Mouse (Mus musculus): ENCODE results near the gene Mgat5. TPM values are rescaled to one million over a fixed set of nuclear protein-coding genes. Genes with fewer than 3 reads are reported as not detected.

Gene Mgat5
- polyA plus RNA-seq, 1 experiment from 2014 or later, result 4.0 TPM

GRCm38 (mm10) chr1:127514888-127515287, 310.1 kb downstream of the Mgat5 start:
- WGBS, result 96% methylated on average over 10 of the region's 10 CpGs
- no peak for DNase-seq (ENCODE audit: low spot score)
- no peak overlapping the region for H3K27ac ChIP-seq (replicated peaks)
- H3K4me3 ChIP-seq, result no peak overlapping the region
- H3K36me3 ChIP-seq, result peaks cover 12% of the 10 kb centered on the region; the same call in 1 of the 2 replicates
- H3K9me3 ChIP-seq (replicated peaks), result peaks cover 9% of the 10 kb centered on the region; the same call in 1 of the 2 replicates
- no peaks in the 10 kb centered on the region for H3K27me3 ChIP-seq (ENCODE audit: low read depth, poor library complexity, severe bottlenecking)
- H3K4me1 ChIP-seq, result no peaks in the 10 kb centered on the region

- no peaks in the 10 kb centered on the region for H3K27me3 ChIP-seq (ENCODE audit: low read depth, poor library complexity, severe bottlenecking)
- no peaks in the 10 kb centered on the region for H3K36me3 ChIP-seq
- no peaks in the 10 kb centered on the region for H3K9me3 ChIP-seq (replicated peaks)
- DNase-seq (ENCODE audit: low spot score), result no peak
- peaks cover 7% of the 10 kb centered on the region; the same call in 1 of the 2 replicates for H3K4me1 ChIP-seq
- H3K27ac ChIP-seq (replicated peaks), result no peak overlapping the region
- WGBS, result 88% methylated on average over 8 of the region's 8 CpGs
- H3K4me3 ChIP-seq, result no peak overlapping the region
Observed at GRCm38 (mm10) chr1:127523364-127523763, 318.5 kb downstream of the Mgat5 start.

- Histone ChIP-seq H3K27me3 (ENCODE audit: low read depth, poor library complexity, severe bottlenecking) (peaks cover 27% of the 10 kb centered on the region), H3K4me3 (no peak overlapping the region), H3K9me3 (replicated peaks) (no peaks in the 10 kb centered on the region), H3K27ac (replicated peaks) (peak overlapping the region; percentile 64; the same call in 1 of the 2 replicates), H3K36me3 (no peaks in the 10 kb centered on the region), H3K4me1 (peaks cover 28% of the 10 kb centered on the region)
- 45% methylated on average over 14 of the region's 14 CpGs for WGBS
- peak; percentile 32 for DNase-seq (ENCODE audit: low spot score)
Observed at GRCm38 (mm10) chr1:127530849-127531580, 326.2 kb downstream of the Mgat5 start.

- Histone ChIP-seq H3K9me3 (replicated peaks) (no peaks in the 10 kb centered on the region), H3K4me1 (peaks cover 35% of the 10 kb centered on the region), H3K4me3 (no peak overlapping the region), H3K36me3 (no peaks in the 10 kb centered on the region), H3K27me3 (ENCODE audit: low read depth, poor library complexity, severe bottlenecking) (peaks cover 34% of the 10 kb centered on the region), H3K27ac (replicated peaks) (no peak overlapping the region; the same call in 1 of the 2 replicates)
- DNase-seq (ENCODE audit: low spot score), result no peak
- WGBS, result 82% methylated on average over 5 of the region's 5 CpGs
Observed at GRCm38 (mm10) chr1:127531723-127532122, 326.9 kb downstream of the Mgat5 start.

GRCm38 (mm10) chr1:127536448-127536847, 331.6 kb downstream of the Mgat5 start:
- Histone ChIP-seq H3K27ac (replicated peaks) (peak overlapping the region; percentile 86), H3K36me3 (no peaks in the 10 kb centered on the region), H3K27me3 (ENCODE audit: low read depth, poor library complexity, severe bottlenecking) (peaks cover 41% of the 10 kb centered on the region), H3K4me1 (peaks cover 36% of the 10 kb centered on the region), H3K9me3 (replicated peaks) (no peaks in the 10 kb centered on the region), H3K4me3 (peak overlapping the region; percentile 45; the same call in 1 of the 2 replicates)
- WGBS, result 77% methylated on average over 5 of the region's 5 CpGs
- no peak for DNase-seq (ENCODE audit: low spot score)

GRCm38 (mm10) chr1:127537204-127538038, 332.6 kb downstream of the Mgat5 start:
- Histone ChIP-seq H3K4me3 (peak overlapping the region; percentile 45), H3K27ac (replicated peaks) (peak overlapping the region; percentile 86), H3K27me3 (ENCODE audit: low read depth, poor library complexity, severe bottlenecking) (peaks cover 41% of the 10 kb centered on the region), H3K36me3 (no peaks in the 10 kb centered on the region; the same call in 1 of the 2 replicates), H3K9me3 (replicated peaks) (no peaks in the 10 kb centered on the region), H3K4me1 (peaks cover 31% of the 10 kb centered on the region)
- WGBS, result 10% methylated on average over 17 of the region's 17 CpGs
- peak; percentile 60 for DNase-seq (ENCODE audit: low spot score)
